Mouse (Mus musculus) ZHBTc4 (cell line): Measurements from ENCODE around the gene Bex6.
"Not testable (repeated sequence)": the region's sequence is repeated elsewhere in the genome, so short reads cannot be mapped to it uniquely, and the experiment has no call there.

Source experiments
- DNase-seq: peaks from one replicate; pipeline ENCODE4 v3.0.0-alpha.2; 2011; ENCODE audit warnings: low read depth, low spot score

Bex6 gene

GRCm38 (mm10) chr16:32173401-32173800 is 6.2 kb upstream of the Bex6 start:
- peak; percentile 29 for DNase-seq

- peak; percentile 21 for DNase-seq
Measured at GRCm38 (mm10) chr16:32174340-32175005, 5.2 kb upstream of the Bex6 start.

- DNase-seq, result peak; percentile 59
Measured at GRCm38 (mm10) chr16:32175029-32175428, 4.6 kb upstream of the Bex6 start.

GRCm38 (mm10) chr16:32176896-32177686 is 2.5 kb upstream of the Bex6 start:
- DNase-seq, result peak; percentile 57

- DNase-seq, result no peak
Measured at GRCm38 (mm10) chr16:32186056-32186455, 6.4 kb downstream of the Bex6 start.

- DNase-seq, result no peak
Measured at GRCm38 (mm10) chr16:32189109-32189508, 9.5 kb downstream of the Bex6 start.

- no peak for DNase-seq
Measured at GRCm38 (mm10) chr16:32190011-32190441, 10.4 kb downstream of the Bex6 start.

GRCm38 (mm10) chr16:32200256-32201003 is 20.8 kb downstream of the Bex6 start:
- DNase-seq, result no peak

- DNase-seq, result no peak
Measured at GRCm38 (mm10) chr16:32201004-32201325, 21.3 kb downstream of the Bex6 start.

GRCm38 (mm10) chr16:32202681-32203080 is 23.1 kb downstream of the Bex6 start:
- DNase-seq, result peak; percentile 67

- DNase-seq, result peak; percentile 30
Measured at GRCm38 (mm10) chr16:32204902-32205301, 25.3 kb downstream of the Bex6 start.

- DNase-seq, result no peak
Measured at GRCm38 (mm10) chr16:32214156-32214555, 34.5 kb downstream of the Bex6 start.

- DNase-seq, result peak; percentile 22
Measured at GRCm38 (mm10) chr16:32214804-32215576, 35.4 kb downstream of the Bex6 start.

- DNase-seq, result no peak
Measured at GRCm38 (mm10) chr16:32221803-32222202, 42.2 kb downstream of the Bex6 start.

GRCm38 (mm10) chr16:32222399-32222798 is 42.8 kb downstream of the Bex6 start:
- DNase-seq, result no peak

- DNase-seq, result not testable (repeated sequence)
Measured at GRCm38 (mm10) chr16:32232050-32232449, 52.4 kb downstream of the Bex6 start.
